Mouse (Mus musculus): ENCODE data around the gene Abcb4.

DNA sequence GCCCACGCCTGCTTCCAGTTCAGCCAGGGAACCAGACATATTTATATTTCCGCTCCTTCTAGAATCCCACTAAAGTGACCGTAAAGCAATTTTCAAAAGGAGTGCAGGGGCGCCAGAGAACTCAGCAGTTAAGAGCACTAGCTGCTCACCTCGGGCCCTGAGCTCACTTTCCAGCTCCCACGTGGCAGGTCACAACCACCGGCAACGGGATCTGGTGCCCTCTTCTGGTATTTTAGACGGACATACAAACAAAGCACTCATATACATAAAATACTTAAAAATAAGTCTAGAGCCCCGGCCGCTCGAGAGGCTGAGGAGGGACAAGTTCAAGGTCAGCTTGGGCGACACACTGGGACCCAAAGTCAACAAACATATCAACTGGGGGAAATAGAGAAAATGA lies 97.0 kb downstream of the Abcb4 start:
- TF ChIP-seq POLR2A (IDR thresholded peaks at IDR 0.05; ENCODE audit: control insufficient read depth, low read depth, low read length) (no peak), CTCF (IDR thresholded peaks at IDR 0.05; ENCODE audit: control insufficient read depth, insufficient read depth, insufficient replicate concordance, low read depth, low read length) (no peak)

All from testis, adult 2 months (tissue).